Mouse (Mus musculus): ENCODE measurements around the gene Vmn2r93. TPM values are rescaled to one million over a fixed set of nuclear protein-coding genes. Genes with fewer than 3 reads are reported as not detected.

The Vmn2r93 gene
- polyA plus RNA-seq (2015; fragmentation: Nextera tagmentation; extraction: Ambion mirVana) = not detected in 2 replicates

DNA sequence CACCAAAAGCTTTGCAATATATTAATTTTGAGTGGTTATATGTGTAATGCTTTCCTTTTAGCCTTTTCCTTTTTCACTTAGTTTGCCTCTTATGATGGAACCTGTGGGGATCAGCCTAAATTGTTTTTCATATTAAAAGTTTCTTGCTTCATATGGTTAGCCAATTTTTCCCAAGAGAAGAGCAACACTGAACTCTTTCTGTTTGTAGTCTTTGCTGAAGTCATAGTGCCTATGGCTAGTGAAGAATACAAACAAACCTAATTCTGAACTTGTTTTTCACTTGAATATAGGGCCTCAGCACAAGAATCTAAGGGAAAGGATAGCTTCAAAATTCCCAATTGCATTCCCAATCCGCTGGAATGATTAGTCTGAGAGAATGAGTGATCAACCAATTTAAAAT is at the start of gene Vmn2r93:
TSS of gene Vmn2r93 (plus strand) at position 301 of the 400 bp plus-strand sequence.
- Histone ChIP-seq H3K4me3 (replicated peaks) (no peak within 1 kb of the TSS), H3K36me3 (no peaks in the 10 kb centered on the region), H3K27ac (no peak within 1 kb of the TSS), H3K4me1 (replicated peaks) (no peaks in the 10 kb centered on the region), H3K4me2 (replicated peaks) (no peak within 1 kb of the TSS), H3K27me3 (replicated peaks) (no peaks in the 10 kb centered on the region), H3K9me3 (no peaks in the 10 kb centered on the region), H3K9ac (no peak within 1 kb of the TSS)
- ATAC-seq = no peak
- WGBS = 47% methylated on average over 1 of the region's 1 CpGs

DNA sequence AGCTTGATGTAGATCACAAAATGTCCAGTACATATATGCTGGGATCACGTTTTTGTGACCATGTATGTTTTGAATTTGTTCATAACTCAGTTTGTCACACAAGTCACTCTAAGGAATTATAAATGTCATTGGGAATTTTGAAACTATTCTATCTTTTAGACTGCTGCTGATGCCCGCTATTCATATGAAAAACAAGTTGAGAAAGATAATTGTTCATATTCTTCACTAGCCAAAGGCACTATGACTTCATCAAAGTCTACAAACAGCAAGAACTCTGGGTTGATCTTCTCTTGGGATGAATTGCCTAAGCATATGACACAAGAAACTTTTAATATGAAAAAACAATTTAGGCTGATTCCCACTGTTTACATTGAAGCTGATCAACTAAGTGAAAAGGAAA is 20.2 kb upstream of the Vmn2r93 start, which contains the start of gene Vmn2r94:
TSS of gene Vmn2r94 (minus strand) at position 101 of the 400 bp plus-strand sequence.
- no peak within 1 kb of the TSS for H3K4me2 ChIP-seq (replicated peaks)
- WGBS = 65% methylated on average over 2 of the region's 2 CpGs
- H3K27me3 ChIP-seq (replicated peaks) = no peaks in the 10 kb centered on the region
- H3K4me3 ChIP-seq (replicated peaks) = no peak within 1 kb of the TSS
- no peaks in the 10 kb centered on the region for H3K4me1 ChIP-seq (replicated peaks)
- no peaks in the 10 kb centered on the region for H3K9me3 ChIP-seq
- H3K9ac ChIP-seq = no peak within 1 kb of the TSS
- no peak within 1 kb of the TSS for H3K27ac ChIP-seq
- H3K36me3 ChIP-seq = no peaks in the 10 kb centered on the region
- ATAC-seq = no peak

DNA sequence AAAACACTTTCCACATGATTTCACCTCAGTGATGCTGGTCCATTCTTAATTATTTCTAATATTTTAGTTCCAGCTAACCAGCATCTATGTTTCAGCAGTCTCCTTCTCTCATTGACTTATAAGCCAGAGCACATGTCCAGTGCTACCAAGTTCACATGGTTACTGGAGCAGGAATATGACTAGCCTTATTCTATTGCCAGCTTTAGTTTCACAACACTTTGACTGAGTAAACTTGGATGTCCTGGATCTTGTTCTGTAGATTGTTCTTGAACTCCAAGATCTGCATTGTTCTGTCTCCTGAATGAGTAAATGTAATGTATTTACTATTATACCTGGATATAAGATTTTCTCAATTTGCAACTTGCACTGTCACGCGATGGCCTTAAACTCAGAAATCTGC is 25.1 kb downstream of the Vmn2r93 start:
- no peak overlapping the region for H3K9ac ChIP-seq
- H3K4me2 ChIP-seq (replicated peaks) = no peak overlapping the region
- H3K4me1 ChIP-seq (replicated peaks) = no peaks in the 10 kb centered on the region
- no peak for ATAC-seq
- no peaks in the 10 kb centered on the region for H3K9me3 ChIP-seq
- 93% methylated on average over 2 of the region's 2 CpGs for WGBS
- H3K36me3 ChIP-seq = no peaks in the 10 kb centered on the region
- no peaks in the 10 kb centered on the region for H3K27me3 ChIP-seq (replicated peaks)
- H3K4me3 ChIP-seq (replicated peaks) = no peak overlapping the region
- H3K27ac ChIP-seq = no peak overlapping the region

DNA sequence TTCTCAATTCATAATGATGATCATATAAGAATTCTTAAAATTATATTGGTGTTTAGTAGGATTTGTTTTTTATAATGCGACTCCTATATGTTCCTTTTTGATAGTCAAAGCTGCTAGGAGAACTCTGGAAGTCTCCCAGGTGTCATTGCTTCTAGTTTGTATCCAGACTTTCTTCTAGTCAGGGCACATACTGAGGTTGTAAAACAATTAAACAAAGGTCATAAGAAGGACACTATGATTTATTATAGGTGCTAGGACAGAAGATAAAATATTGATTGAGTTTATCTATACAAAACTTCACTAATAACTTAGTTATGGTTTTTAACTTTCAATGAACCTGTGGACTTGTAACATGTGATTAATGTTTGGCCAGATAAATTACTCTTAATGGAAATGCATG is 62.1 kb downstream of the Vmn2r93 start:
- Histone ChIP-seq H3K27ac (no peak overlapping the region), H3K9ac (no peak overlapping the region), H3K4me2 (replicated peaks) (no peak overlapping the region), H3K4me3 (replicated peaks) (no peak overlapping the region), H3K36me3 (no peaks in the 10 kb centered on the region), H3K9me3 (no peaks in the 10 kb centered on the region), H3K27me3 (replicated peaks) (no peaks in the 10 kb centered on the region), H3K4me1 (replicated peaks) (no peaks in the 10 kb centered on the region)
- 46% methylated on average over 1 of the region's 1 CpGs for WGBS
- peak; percentile 82 for ATAC-seq

DNA sequence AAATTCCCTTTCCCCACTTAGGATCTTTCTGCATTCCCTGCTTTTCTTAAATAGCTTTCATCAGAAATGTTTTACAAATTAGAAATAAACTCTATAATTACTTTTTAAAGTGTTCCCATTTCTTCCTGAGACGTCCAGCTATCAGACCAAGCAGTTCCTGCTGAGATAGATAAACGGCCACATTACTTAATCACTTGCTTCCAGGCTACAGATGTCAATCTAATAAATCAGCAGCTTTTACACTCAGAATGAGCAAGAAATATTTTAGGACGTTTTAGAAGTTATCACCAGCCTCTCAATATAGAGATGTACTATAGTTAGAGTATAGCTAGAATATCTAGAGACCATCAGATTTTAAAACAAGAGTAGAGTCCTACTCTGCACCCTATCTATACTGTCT is 62.7 kb downstream of the Vmn2r93 start:
- H3K4me1 ChIP-seq (replicated peaks) = no peaks in the 10 kb centered on the region
- no peak overlapping the region for H3K4me2 ChIP-seq (replicated peaks)
- no peaks in the 10 kb centered on the region for H3K36me3 ChIP-seq
- H3K4me3 ChIP-seq (replicated peaks) = no peak overlapping the region
- H3K27me3 ChIP-seq (replicated peaks) = no peaks in the 10 kb centered on the region
- H3K9me3 ChIP-seq = no peaks in the 10 kb centered on the region
- no peak overlapping the region for H3K27ac ChIP-seq
- WGBS = 37% methylated on average over 3 of the region's 3 CpGs
- ATAC-seq = no peak
- no peak overlapping the region for H3K9ac ChIP-seq

Other genes with a start within 250 kb of the Vmn2r93 start
- not detected in 2 replicates for gene Vmn2r124, start 248.7 kb upstream of the Vmn2r93 start, polyA plus RNA-seq (2015; fragmentation: Nextera tagmentation; extraction: Ambion mirVana)
- not detected in 2 replicates for gene Vmn2r91, start 213.1 kb upstream of the Vmn2r93 start, polyA plus RNA-seq (2015; fragmentation: Nextera tagmentation; extraction: Ambion mirVana)
- not detected in 2 replicates for gene Vmn2r92, start 146.2 kb upstream of the Vmn2r93 start, polyA plus RNA-seq (2015; fragmentation: Nextera tagmentation; extraction: Ambion mirVana)
- gene Vmn2r94, start 20.3 kb upstream of the Vmn2r93 start, polyA plus RNA-seq (2015; fragmentation: Nextera tagmentation; extraction: Ambion mirVana) = not detected in 2 replicates
- not detected in 2 replicates for gene Vmn2r95, start 126.0 kb downstream of the Vmn2r93 start, polyA plus RNA-seq (2015; fragmentation: Nextera tagmentation; extraction: Ambion mirVana)